Mouse (Mus musculus): ENCODE measurements at regions not wholly inside any gene's neighbourhood (a gene's known extent, or its start where the extent isn't known, plus 50 kb on each side); places are given as distances from the start of the nearest gene placed in this dataset.
A peak's percentile ranks its signal among the peaks of the same experiment; 100 is the strongest.

DNA sequence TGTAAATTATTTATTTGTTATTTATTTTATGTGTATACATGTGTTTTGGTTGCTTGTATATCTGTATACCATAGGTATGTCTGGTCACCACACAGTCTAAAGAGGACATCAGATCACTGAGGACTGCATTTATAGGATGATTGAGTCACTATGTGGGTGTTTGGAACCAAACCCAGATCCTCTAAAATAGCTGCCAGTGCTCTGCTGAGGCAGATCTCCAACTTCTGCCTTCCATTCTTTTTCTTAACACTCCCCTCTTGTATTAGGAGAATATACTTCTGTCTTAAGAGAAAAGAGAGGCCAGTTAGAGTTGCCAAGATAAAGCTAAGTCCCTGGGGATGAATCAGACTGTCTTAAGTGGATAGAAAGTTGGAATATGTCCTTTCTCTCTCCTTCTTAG, 424.2 kb downstream of the Cntn6 start:
- no peak for DNase-seq

DNA sequence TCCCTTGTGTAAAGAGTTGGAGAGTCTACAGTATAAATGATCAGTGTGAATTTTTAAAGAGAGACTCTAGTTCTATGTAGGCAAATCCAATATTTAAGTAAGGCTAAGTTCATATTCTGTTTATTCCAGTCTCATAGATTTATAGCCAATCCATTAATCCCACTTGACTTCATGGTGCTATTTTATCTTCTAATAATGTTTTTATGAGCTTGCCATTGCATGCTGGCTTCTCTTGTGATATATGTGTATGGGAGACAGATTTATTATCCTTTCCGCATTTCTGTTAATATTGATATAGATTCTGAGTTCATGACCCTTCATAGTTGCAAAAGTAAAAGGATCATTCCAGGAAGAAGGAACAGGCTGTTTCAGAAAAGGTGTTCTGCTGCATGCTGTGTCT, 430.0 kb downstream of the Cntn6 start:
- DNase-seq: no peak

DNA sequence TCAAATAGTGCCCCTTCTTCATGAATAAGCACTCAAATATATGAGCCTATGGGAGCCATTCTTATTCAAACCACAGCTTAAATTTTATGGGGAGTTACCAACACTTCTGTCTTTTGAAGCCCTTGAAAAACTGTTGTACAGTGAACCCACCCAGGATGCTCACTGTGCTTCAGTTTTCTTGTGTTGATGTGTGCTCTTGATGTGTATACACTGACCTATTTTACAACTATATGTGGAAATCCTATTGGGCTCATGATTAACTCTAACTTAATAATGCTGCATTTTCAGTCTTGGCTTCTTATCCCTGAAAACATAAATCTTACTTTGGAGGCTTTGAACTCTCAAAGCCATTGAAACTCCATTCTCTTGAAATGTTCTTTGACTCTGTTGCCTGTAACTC, 433.5 kb downstream of the Cntn6 start:
- no peak for DNase-seq

DNA sequence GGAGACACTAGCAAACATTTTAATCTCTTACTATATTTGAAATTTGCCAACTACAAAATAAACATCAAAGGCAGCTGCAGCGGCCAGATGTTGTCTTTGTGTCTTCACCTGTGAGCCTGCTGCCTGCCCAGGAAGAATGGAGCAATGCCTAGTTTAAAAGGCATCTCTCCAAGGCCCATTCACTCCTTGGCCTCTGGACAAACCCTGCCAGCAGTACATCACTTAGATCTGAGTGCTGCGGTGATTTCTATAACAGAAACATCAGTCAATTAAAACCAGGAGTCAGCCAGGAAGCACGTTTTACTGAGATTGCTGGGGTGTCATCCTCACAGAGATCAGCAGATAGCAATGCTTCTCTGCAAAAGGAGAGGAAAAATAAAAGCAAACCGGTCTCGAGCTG, 437.7 kb downstream of the Cntn6 start:
- no peak for DNase-seq

DNA sequence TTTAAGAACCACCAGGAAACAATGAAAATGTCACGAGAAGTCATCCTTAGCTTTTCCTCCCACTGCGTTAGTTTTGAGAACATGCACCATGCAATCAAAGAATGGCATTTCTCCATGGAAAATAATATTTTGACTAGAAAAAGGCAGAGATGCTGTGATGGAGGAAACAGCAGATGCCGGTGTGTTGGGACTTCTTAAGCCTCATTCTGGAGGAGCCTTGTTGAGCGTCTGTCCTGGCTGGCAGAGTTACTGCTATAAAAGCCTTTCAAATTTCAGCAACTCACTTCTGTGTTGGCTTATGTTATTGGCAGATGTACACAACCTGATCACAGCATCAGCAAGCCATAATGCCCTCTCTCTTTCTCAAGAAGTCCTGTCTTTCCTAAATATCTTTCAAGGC, 439.6 kb downstream of the Cntn6 start:
- no peak for DNase-seq

DNA sequence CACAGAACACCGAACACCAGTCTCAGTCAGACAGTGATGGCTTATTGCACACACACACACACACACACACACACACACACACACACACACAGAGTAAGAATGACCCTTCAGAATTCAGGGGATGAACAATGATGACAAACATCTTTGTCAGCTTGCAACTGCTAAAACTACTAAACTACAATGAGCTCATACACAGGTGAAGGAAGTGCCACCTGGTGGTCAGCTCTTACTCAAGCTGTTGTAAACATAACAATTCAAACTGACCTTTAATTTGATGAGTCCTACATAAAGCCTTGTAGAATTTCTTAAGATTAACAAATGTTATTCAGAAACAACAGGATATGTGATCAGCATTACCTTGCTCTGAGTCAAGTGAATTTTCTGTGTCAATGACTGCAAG, 446.5 kb downstream of the Cntn6 start:
- DNase-seq: no peak

DNA sequence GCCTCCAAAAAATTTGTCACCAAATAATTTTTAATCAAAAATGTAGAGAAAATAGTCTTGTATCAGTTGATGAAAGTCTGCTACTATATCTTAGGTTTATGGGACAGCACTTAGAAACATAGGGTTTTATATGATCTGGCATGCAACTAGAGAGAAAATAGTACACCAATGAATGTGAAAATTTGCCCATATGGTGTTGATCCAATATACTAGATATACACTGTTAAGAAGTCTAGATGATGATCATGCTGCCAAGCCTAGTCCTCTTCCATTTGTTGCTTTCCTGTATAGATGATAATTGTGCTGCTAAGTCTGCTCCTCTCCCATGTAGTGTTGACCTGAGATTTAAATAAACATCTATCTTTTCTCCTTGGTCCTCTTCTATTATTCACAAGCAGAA, 481.9 kb downstream of the Cntn6 start:
- no peak for DNase-seq

DNA sequence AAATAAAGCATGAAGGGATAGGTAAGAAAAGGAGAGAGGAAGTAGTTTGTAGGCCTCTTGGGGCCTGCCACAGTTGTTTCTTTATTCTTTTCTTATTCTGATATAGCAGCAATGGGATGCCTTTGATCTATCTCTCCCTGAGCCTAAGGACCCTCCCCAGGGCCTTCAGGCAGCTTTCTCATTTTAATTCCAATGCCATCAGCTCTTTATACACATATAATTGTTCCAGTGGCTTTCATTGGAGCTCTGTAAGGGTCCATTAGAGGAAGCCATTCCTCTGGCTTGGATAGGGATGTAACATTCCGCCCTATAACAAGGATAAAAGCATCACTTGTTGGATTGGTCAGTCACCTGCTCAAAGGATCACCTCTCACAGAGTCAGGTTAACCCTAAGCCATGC, 491.6 kb downstream of the Cntn6 start:
- DNase-seq: no peak

DNA sequence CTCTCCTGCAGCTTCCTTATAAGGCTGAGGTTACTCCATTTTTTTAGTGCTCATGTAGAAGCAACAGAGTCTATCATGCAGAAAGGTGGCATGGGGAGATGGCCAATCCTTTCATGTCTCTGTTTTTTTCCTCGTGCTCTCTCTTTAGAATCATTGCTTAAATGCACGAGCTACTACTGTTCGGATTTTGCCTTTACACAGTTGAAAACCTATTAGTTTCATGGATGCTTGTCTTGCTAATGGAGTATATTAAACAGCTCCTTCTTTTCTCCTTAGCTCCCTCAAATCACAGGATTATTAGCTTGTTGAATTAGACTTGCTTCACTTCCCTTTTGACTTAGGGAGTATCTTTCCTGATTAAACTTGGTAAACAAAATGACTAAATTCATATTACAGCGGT, 497.3 kb downstream of the Cntn6 start:
- no peak for DNase-seq

DNA sequence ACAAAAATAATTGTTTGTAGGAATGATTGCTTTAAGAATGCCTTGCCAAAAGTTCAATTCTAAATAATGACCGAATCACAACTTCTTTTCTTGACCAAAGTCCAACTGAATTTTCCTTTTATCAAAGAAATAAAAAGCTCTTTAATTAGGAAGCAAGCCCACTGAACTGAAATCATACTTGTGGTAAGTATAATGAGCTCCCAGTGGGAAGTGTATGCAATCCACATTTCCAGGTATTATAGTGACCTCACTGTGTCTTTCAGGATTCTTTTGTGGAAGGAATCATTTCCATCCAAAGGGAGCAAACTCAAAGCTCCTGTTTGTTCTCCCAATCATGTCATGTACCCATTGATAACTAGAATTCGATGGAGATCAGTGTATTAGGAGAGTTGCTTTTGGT, 497.8 kb downstream of the Cntn6 start:
- DNase-seq: no peak

DNA sequence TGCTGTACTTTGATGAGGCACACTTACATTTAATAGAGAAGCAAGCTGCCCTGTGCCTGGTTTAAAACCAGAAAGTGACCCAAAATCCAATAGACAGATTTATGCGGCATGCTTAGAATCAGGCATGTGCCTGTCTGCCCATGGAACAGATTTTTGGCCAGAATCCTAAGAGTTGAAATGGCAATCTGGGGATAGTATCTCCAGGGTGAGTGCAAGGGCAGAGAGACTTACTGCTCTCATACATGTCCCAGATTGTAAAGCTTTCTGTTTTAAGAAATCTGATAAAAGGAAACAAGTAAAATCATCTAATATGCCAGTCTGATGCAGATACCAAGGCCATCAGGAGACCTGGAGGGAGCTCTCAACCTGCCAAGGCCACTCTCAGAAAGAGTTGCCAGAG, 507.0 kb downstream of the Cntn6 start:
- no peak for DNase-seq

DNA sequence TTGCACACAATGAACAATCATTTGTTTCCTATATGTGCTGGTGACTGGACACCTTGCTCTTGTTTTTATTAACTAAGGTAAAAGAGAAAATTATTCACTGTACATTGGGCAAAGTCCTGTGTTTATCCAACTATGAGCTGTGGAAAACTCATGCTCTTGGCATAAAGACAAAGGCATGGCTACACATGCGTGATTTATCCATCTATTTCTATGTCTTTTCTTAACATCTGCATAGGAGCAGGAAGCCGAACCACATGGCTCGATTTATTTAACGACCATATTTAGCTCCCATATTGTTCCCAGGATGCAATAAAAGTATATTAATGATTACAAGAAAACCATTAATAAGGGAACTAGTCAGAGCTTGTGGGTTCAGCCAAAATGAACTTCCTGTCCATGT, 528.1 kb downstream of the Cntn6 start:
- DNase-seq: no peak

DNA sequence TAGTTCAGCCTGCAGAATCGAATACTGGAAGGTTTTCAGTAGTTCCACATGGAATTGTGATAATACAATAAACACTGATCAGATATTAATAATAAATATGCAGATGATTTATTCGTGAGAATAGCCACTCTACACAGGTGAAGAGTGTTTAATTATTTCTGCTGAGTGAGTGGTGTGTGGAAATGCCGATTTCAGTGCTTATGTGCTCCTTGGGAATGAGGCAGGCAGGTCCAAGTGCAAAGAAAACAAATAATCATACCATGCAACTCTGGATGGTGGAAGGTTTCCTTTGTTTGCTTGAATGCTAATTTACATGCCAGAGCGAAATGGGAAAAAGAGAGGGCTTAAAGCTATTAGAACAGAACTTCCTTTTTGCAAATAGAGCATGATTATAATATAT, 528.6 kb downstream of the Cntn6 start:
- DNase-seq: no peak

DNA sequence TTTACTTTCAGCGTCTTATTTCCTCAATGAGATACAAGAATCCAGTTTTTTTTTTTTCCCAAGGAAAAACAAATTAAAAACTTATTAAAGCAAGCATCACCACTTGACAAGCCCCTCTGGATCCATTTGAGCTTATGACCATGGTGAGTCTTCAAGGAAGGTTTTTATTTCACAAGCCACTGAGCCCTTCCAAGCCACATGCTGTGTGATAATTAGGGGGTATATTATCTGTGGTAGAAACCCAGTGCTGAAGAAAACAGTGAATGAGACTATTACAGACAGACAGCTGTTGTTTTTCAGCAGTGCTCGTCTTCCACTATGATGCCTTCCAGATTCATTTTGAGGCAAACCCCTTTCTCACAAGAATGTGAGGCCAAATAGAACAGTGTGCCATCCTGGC, 573.6 kb downstream of the Cntn6 start:
- DNase-seq: no peak

DNA sequence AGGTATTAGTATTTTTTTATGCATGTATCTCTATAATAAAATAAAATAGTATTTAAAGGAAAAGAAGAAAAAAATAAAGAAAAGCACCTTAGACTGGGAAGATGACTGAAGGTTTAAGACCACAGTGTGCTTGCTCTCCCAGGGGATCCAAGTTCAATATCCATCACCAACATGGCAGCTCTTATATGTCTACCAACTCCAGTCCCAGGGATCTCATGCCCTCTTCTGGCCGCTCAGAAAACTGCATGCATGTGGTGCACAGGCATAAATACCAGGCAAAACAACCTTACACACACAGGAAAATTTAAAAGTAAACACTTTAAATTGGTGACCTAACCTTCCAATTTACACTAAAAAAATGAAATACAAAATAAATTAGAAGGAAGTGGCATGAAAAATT, 586.6 kb upstream of the Cntn4 start:
- DNase-seq: peak in 1 of 2 experiments; percentile 11
